Mouse (Mus musculus) kidney, adult 2 months (tissue): ENCODE data around the gene Olfr877.

Source experiments
- CTCF ChIP-seq: fragments of 200-500 bp; conservative IDR thresholded peaks from 2 replicates; pipeline ENCODE4 v1.5.1; 2011; ENCODE audit warnings: low read depth, mild to moderate bottlenecking, control low read depth, low read length, moderate library complexity, mixed read lengths; ENCODE audit not compliant: insufficient read depth, insufficient read length
- POLR2A ChIP-seq: fragments of 200-500 bp; IDR thresholded peaks from one replicate; pipeline ENCODE4 v1.6.1; 2011; ENCODE audit warnings: low read depth, low read length, control low read depth

DNA sequence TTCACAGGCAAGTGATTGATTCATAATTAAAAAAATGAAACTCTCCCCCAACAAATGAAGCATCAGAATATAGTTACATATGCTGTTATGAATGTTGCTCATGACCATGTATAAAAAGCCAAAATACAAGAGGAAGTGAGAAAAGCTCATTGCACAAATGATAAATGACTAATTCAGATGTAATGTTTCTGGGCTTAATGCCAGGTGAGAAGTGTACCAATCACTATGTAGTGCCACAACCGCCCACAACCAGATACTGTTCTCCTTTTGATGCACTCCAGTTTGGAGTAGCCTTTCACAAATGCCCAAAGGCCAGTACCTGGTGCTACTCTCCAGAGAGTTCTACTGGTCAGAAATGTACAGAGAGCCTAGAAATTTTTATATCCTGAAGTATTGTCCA, 20.7 kb upstream of the Olfr877 start:
- no peak for TF ChIP-seq POLR2A
- no peak for TF ChIP-seq CTCF
